Mouse (Mus musculus): ENCODE data around the gene Pex3. TPM values are rescaled to one million over a fixed set of nuclear protein-coding genes. Genes with fewer than 3 reads are reported as not detected.
A peak's percentile ranks its signal among the peaks of the same experiment; 100 is the strongest.

Pex3 gene
- 8.4 and 8.9 TPM in 2 replicates for polyA plus RNA-seq (2015; fragmentation: Nextera tagmentation; extraction: Ambion mirVana)

DNA sequence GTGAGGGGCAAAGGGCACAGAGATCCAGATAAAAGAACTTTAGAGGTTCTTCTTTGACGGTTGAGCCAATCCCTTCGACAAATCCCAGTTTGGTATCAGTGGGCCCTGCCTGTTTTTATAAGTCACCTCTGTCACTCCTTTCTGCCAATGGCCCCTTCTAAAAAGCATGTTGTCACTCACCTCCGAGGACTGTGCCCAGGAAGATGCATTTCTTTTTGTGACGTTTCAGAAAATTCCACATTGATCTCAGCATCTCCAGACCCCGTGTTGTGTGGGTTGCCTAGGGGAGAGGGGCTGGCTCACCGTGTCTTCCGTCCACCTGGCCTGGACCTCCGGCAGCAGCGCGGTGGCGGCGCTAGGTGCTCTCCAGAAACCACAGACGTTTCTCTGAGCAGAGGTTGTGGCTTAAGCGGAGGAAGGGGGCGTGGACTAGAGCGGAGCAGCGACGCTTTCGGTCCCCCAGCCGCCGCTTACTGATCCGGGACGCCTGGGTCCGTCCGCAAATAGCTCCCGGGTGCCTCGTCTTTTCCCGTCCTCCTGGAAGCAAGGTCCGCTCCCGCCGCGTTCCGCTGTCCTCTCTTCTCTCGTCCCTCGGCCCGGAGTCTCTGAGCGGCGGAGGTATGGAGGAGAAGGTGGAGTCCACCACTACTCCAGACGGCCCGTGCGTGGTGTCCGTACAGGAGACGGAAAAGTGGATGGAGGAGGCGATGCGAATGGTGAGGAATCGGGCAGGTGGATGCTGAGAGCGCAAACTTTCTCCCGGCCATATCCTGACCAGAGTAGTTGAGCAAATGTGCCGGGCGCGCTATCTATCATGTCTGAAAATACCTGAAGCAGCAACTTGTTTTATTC lies at the start of gene Pex3, which contains the start of gene Adat2:
Pex3 (minus strand) TSS at position 497 of the 852 bp plus-strand sequence.
Adat2 (plus strand) TSS at position 249 of the 852 bp plus-strand sequence.
- H3K4me3 ChIP-seq (replicated peaks), result peak within 1 kb of the TSS; percentile 69
- no peaks in the 10 kb centered on the region for H3K27me3 ChIP-seq
- H3K9ac ChIP-seq, result peak within 1 kb of the TSS; percentile 76
- H3K36me3 ChIP-seq (replicated peaks), result 0 out of 2 replicates have a peak, but pooled peaks cover 8% of the 10 kb centered on the region
- under 1% methylated on average over 51 of the region's 51 CpGs for WGBS (ENCODE audit: insufficient replicate concordance)
- H3K4me2 ChIP-seq, result peak within 1 kb of the TSS; percentile 77
- peaks cover 17% of the 10 kb centered on the region for H3K4me1 ChIP-seq (replicated peaks)
- H3K27ac ChIP-seq (replicated peaks), result peak within 1 kb of the TSS; percentile 86
- peak; percentile 96 for ATAC-seq (ENCODE audit: insufficient read depth)
- no peaks in the 10 kb centered on the region for H3K9me3 ChIP-seq (replicated peaks)

DNA sequence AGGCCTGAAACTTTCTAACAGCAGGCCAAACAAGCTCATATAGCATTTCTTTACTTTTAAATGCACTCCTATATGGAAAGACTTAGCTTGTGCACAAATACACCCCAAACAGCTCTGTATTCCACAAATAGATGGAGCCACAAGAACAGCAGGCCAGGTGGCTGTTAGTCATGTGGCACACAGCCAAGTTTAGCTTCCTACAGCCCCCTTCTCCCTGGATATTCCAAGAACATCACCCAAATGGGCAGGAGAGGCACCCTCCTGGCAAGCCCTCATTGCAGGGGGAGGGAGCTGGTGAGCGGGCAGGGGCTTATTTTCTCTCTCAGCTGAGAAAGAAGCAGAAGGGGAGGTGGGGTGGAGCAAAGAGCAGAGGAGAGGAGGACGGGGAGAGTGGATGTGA lies 48.0 kb upstream of the Pex3 start:
- WGBS (ENCODE audit: insufficient replicate concordance), result 40% methylated on average over 2 of the region's 2 CpGs
- no peaks in the 10 kb centered on the region for H3K4me1 ChIP-seq (replicated peaks)
- no peaks in the 10 kb centered on the region for H3K9me3 ChIP-seq (replicated peaks)
- no peak for ATAC-seq (ENCODE audit: insufficient read depth)
- H3K9ac ChIP-seq, result no peak overlapping the region
- no peaks in the 10 kb centered on the region for H3K27me3 ChIP-seq
- H3K27ac ChIP-seq (replicated peaks), result no peak overlapping the region
- H3K36me3 ChIP-seq (replicated peaks), result no peaks in the 10 kb centered on the region
- no peak overlapping the region for H3K4me3 ChIP-seq (replicated peaks)
- no peak overlapping the region for H3K4me2 ChIP-seq

DNA sequence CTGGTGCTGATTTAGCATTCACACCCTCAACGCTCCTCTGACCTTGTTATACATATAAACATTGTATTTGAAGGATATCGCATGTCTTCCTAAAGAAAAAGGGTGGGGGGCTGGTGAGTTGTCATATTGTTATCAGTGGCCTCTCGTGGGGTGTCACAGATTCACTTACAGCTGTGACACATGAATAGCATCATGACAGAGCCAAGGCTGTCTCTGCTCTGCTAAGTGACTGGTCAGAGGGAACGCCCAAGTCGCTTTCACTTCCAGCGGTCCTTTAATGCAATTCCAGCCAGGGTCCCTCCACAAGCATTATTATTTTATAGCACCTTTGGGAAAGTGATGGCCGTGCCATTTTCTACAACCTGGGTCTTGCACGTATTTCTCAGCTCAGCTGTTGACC lies 44.5 kb upstream of the Pex3 start:
- WGBS (ENCODE audit: insufficient replicate concordance), result 72% methylated on average over 8 of the region's 8 CpGs
- H3K36me3 ChIP-seq (replicated peaks), result no peaks in the 10 kb centered on the region
- H3K9me3 ChIP-seq (replicated peaks), result no peaks in the 10 kb centered on the region
- no peak overlapping the region for H3K27ac ChIP-seq (replicated peaks)
- no peak for ATAC-seq (ENCODE audit: insufficient read depth)
- no peak overlapping the region for H3K9ac ChIP-seq
- no peaks in the 10 kb centered on the region for H3K4me1 ChIP-seq (replicated peaks)
- H3K27me3 ChIP-seq, result no peaks in the 10 kb centered on the region
- H3K4me2 ChIP-seq, result no peak overlapping the region
- H3K4me3 ChIP-seq (replicated peaks), result no peak overlapping the region

DNA sequence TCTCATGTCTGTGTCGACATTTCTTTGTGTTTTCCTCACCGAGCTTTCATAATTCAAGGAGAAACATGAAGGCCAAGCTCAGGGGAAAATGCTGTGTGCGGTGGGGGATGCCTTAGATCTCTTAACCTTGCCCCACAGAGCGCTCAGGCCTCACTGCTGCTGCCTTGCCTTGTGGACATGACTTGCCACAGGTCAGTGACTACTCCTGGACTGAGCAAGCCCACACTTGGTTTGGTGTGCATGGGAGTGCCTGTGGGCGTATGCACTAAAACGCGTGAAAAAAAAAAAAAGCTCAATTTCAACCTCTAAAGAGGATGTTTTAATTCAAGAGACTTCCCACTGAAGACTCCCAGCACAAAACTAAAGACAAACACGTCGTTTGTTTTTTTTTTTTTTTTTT lies 43.9 kb upstream of the Pex3 start:
- H3K9me3 ChIP-seq (replicated peaks), result no peaks in the 10 kb centered on the region
- WGBS (ENCODE audit: insufficient replicate concordance), result 71% methylated on average over 9 of the region's 9 CpGs
- H3K9ac ChIP-seq, result no peak overlapping the region
- no peak overlapping the region for H3K27ac ChIP-seq (replicated peaks)
- H3K4me1 ChIP-seq (replicated peaks), result no peaks in the 10 kb centered on the region
- H3K4me2 ChIP-seq, result no peak overlapping the region
- no peaks in the 10 kb centered on the region for H3K36me3 ChIP-seq (replicated peaks)
- H3K4me3 ChIP-seq (replicated peaks), result no peak overlapping the region
- H3K27me3 ChIP-seq, result no peaks in the 10 kb centered on the region
- ATAC-seq (ENCODE audit: insufficient read depth), result no peak

DNA sequence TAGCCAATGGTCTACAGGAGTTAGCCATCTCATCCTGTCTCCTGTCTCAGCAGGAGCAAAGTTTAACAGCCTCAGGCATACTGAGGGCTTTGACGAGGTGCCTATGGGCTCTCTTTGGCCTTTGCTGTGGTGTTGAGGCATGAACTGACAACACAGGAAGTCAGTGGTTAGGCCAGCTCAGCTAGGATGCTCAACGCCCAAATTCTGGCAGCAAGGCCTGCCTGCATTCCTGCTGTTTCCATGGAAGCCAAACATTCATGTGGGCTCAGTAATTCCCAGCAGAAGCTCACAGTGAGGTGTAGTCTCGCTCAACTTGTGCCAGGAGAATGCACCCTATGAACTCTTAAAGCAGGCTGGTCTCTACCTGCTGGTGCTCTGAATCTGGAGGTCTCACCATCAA lies 43.1 kb upstream of the Pex3 start:
- Histone ChIP-seq H3K9me3 (replicated peaks) (no peaks in the 10 kb centered on the region), H3K4me1 (replicated peaks) (no peaks in the 10 kb centered on the region), H3K4me2 (no peak overlapping the region), H3K27ac (replicated peaks) (no peak overlapping the region), H3K4me3 (replicated peaks) (no peak overlapping the region), H3K27me3 (no peaks in the 10 kb centered on the region), H3K36me3 (replicated peaks) (no peaks in the 10 kb centered on the region), H3K9ac (no peak overlapping the region)
- ATAC-seq (ENCODE audit: insufficient read depth), result no peak
- WGBS (ENCODE audit: insufficient replicate concordance), result 33% methylated on average over 3 of the region's 3 CpGs

DNA sequence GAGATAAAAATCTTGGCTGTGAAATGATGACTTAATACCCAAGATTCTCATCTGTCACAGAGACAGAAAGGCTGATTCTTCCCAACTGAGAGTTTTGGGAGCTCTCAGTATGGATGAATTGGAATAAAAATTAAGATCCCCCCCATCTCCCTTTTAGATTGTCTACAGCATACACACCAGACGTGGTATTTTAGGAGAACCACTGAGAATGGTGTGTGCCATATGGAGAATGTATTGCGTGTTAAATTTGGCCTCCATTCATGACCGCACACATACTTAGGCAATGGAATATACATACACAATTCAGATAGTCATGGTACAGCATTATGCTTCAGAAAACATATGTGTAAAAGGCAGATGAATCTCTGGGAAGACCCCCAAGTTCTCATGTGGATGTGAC lies 40.6 kb upstream of the Pex3 start:
- no peak overlapping the region for H3K4me2 ChIP-seq
- no peaks in the 10 kb centered on the region for H3K9me3 ChIP-seq (replicated peaks)
- H3K27ac ChIP-seq (replicated peaks), result no peak overlapping the region
- H3K4me1 ChIP-seq (replicated peaks), result no peaks in the 10 kb centered on the region
- no peak overlapping the region for H3K9ac ChIP-seq
- no peak overlapping the region for H3K4me3 ChIP-seq (replicated peaks)
- no peaks in the 10 kb centered on the region for H3K27me3 ChIP-seq
- no peaks in the 10 kb centered on the region for H3K36me3 ChIP-seq (replicated peaks)
- ATAC-seq (ENCODE audit: insufficient read depth), result no peak
- 67% methylated on average over 3 of the region's 3 CpGs for WGBS (ENCODE audit: insufficient replicate concordance)

DNA sequence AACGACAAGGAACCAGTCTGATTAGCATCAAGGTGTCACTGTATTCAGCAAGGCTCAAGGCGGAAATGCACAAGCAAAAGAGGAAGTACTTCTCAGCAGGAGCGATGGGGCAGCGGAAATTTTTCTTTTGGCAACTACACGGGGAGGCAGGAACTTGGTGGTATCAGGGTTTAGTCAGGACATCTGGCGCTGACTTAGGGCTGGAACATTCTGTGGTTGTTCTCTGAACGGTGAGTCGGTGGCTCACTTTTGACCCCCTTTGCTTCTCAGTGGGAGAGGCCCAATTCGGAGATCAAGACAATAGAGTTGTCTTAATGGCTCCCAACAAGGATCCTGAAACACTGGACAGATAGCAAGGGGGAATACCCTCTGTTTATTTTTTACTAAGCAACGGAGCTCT lies 39.3 kb upstream of the Pex3 start:
- 78% methylated on average over 10 of the region's 10 CpGs for WGBS (ENCODE audit: insufficient replicate concordance)

DNA sequence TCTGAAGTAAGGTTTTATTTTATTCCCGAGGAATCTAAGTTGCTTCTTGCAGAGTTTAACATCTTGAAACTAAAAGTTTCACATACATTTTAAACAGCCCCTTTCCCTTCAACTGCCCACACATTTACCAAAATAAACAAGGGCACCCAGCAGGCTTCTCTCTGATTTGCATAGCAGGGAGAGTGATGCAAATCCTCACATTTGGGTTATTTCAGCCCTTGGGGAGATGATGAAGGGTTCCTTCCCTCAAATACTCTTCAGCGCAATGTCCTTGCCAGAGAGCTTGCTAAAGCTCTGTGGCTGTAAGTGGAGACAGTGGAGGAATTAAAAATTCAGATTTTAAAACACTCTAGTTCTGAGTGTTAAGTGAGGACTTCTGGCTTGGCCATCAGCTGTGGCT lies 35.0 kb upstream of the Pex3 start:
- WGBS (ENCODE audit: insufficient replicate concordance), result 45% methylated on average over 2 of the region's 2 CpGs
- ATAC-seq (ENCODE audit: insufficient read depth), result no peak
- Histone ChIP-seq H3K4me1 (replicated peaks) (no peaks in the 10 kb centered on the region), H3K27me3 (no peaks in the 10 kb centered on the region), H3K4me3 (replicated peaks) (no peak overlapping the region), H3K36me3 (replicated peaks) (no peaks in the 10 kb centered on the region), H3K9me3 (replicated peaks) (no peaks in the 10 kb centered on the region), H3K4me2 (no peak overlapping the region), H3K9ac (no peak overlapping the region), H3K27ac (replicated peaks) (no peak overlapping the region)

More for the DNA sequence above, 39.3 kb upstream of the Pex3 start:
- Histone ChIP-seq H3K27me3 (no peaks in the 10 kb centered on the region), H3K4me2 (no peak overlapping the region), H3K36me3 (replicated peaks) (no peaks in the 10 kb centered on the region), H3K4me3 (replicated peaks) (no peak overlapping the region), H3K4me1 (replicated peaks) (no peaks in the 10 kb centered on the region), H3K27ac (replicated peaks) (no peak overlapping the region), H3K9me3 (replicated peaks) (no peaks in the 10 kb centered on the region), H3K9ac (no peak overlapping the region)
- ATAC-seq (ENCODE audit: insufficient read depth), result no peak

DNA sequence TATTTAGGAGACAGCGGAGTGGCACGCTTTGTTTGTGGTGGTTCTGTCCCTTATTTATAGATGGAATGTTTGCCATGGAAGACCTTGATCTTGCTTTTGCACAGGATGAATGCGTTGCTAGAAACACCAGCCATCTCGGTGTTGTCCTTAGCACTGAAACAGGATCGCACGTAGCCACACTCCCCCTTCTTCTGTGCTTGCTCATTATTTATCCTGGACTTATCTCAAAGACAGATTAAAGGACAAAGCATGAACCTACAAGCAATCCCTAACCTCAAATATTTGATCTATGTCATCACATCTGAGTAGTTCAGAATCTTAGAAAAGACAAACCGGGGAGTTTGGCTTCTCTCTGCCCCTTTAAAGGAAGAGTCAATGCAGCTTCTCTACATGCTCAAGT lies 24.2 kb upstream of the Pex3 start:
- Histone ChIP-seq H3K9me3 (replicated peaks) (no peaks in the 10 kb centered on the region), H3K9ac (no peak overlapping the region), H3K36me3 (replicated peaks) (no peaks in the 10 kb centered on the region), H3K4me2 (no peak overlapping the region), H3K27ac (replicated peaks) (no peak overlapping the region), H3K27me3 (no peaks in the 10 kb centered on the region), H3K4me1 (replicated peaks) (no peaks in the 10 kb centered on the region), H3K4me3 (replicated peaks) (no peak overlapping the region)
- no peak for ATAC-seq (ENCODE audit: insufficient read depth)
- WGBS (ENCODE audit: insufficient replicate concordance), result 73% methylated on average over 7 of the region's 7 CpGs

DNA sequence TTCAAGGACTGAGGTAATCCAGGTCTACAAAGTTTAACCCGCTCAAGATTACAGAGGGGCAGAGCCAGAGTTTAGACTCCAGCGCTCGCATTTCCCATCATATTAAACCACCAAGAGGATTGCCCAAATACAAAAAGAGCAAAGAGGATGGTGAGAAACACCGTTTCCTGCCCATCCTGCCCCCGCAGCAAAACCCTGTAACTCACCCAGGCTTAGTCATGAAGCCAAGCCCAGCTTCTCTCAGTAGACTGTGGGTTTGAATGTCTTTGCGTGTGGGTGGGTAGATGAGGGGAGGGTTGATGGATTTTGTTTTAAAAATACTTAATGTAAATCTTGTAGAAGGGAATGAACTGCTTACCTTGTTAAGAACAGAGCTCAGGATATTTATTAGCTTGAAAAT lies 19.5 kb upstream of the Pex3 start:
- Histone ChIP-seq H3K27ac (replicated peaks) (no peak overlapping the region), H3K27me3 (no peaks in the 10 kb centered on the region), H3K4me3 (replicated peaks) (no peak overlapping the region), H3K4me1 (replicated peaks) (no peaks in the 10 kb centered on the region), H3K36me3 (replicated peaks) (no peaks in the 10 kb centered on the region), H3K4me2 (no peak overlapping the region), H3K9ac (no peak overlapping the region), H3K9me3 (replicated peaks) (no peaks in the 10 kb centered on the region)
- 69% methylated on average over 6 of the region's 6 CpGs for WGBS (ENCODE audit: insufficient replicate concordance)
- no peak for ATAC-seq (ENCODE audit: insufficient read depth)

DNA sequence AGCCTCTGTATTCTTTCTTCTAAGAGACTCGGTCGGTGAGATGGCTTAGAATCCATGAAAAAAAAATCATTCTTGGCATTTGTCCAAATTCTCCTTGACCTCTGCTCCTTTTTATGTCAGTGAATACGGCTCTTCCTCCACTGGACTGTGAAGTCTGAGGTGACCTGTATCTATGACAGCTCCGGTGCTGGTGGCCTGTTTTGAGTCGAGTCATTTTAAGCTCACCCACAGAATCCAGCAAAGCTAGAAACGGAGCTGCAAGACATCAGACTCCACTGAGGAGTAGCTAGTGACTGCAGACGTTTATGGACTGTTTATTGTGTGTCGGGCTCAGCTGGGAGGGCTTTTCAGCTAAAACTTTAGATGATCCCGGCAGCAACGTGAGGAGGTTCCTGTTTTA lies 19.1 kb upstream of the Pex3 start:
- 56% methylated on average over 10 of the region's 10 CpGs for WGBS (ENCODE audit: insufficient replicate concordance)

More for the DNA sequence above, 19.1 kb upstream of the Pex3 start:
- H3K27ac ChIP-seq (replicated peaks), result no peak overlapping the region
- no peak overlapping the region for H3K4me2 ChIP-seq
- H3K9me3 ChIP-seq (replicated peaks), result no peaks in the 10 kb centered on the region
- no peak overlapping the region for H3K9ac ChIP-seq
- H3K4me1 ChIP-seq (replicated peaks), result no peaks in the 10 kb centered on the region
- no peaks in the 10 kb centered on the region for H3K36me3 ChIP-seq (replicated peaks)
- no peaks in the 10 kb centered on the region for H3K27me3 ChIP-seq
- ATAC-seq (ENCODE audit: insufficient read depth), result no peak
- no peak overlapping the region for H3K4me3 ChIP-seq (replicated peaks)

Data from liver, embryonic 15.5 days (tissue).